Mouse (Mus musculus) Patski (cell line): ENCODE measurements around the gene Sox15. TPM values are rescaled to one million over a fixed set of nuclear protein-coding genes. Genes with fewer than 3 reads are reported as not detected.

Experiments
- ATAC-seq: fragments of 100-300 bp; one replicate; pipeline ENCODE4 v1.8.0; 2021
- CTCF ChIA-PET: fragments of 350-600 bp; sonication (Branson Sonifier 250); formaldehyde crosslinking; loops from one replicate; lab custom pipeline; 2022; ENCODE audit warnings: inconsistent platforms; lab: Charles Lee
- POLR2A ChIA-PET: fragments of 350-600 bp; sonication (Branson Sonifier 250); formaldehyde crosslinking; loops from one replicate; lab custom pipeline; 2022; ENCODE audit warnings: antibody characterized with exemption, inconsistent platforms; lab: Charles Lee
- DNase-seq: peaks from one replicate; pipeline ENCODE4 v3.0.0-alpha.2; 2011; ENCODE audit warnings: low read depth, low spot score
- H3K27me3 ChIP-seq: fragments of 371-371 bp; one replicate; pipeline ENCODE4 v1.5.1; 2021
- CTCF ChIP-seq: fragments of 100-300 bp; IDR thresholded peaks from one replicate; pipeline ENCODE4 v1.5.1; 2021
- in situ Hi-C: fragments of 300-500 bp; cut with MboI; formaldehyde crosslinking; loops from 3 replicates; pipeline ENCODE4 v1.11.1; 2018; ENCODE audit warnings: low pct_unique_long_range_greater_than_20kb, mixed read lengths
- polyA plus RNA-seq: library from polyadenylated mRNA; unstranded; gene quantifications from one replicate; pipeline ENCODE4 v1.2.3, GENCODE M21; 2021

Sox15 gene
- polyA plus RNA-seq, 1 experiment from 2014 or later, result 0.15 TPM

GRCm38 (mm10) chr11:69662213-69662966 is 7.3 kb downstream of the Sox15 start, which contains the start of gene Mpdu1:
Gene Mpdu1 (minus strand): TSS chr11:69662642.
- no peak for TF ChIP-seq CTCF
- in situ Hi-C loops, result no loop called here
- ATAC-seq (peak; percentile 85), DNase-seq (peak; percentile 83)
- no peaks in the 10 kb centered on the region for H3K27me3 ChIP-seq
- ChIA-PET CTCF (no interaction called here), POLR2A (interaction anchor here (0.6 to 1.4 kb wide), 3 partner anchors 10 to 115 kb away, joined by 4 to 5 read pairs (median 4); partner anchors contain the start of gene Eif4a1)

- in situ Hi-C loops, result no loop called here
- ChIA-PET CTCF (no interaction called here), POLR2A (interaction anchor here (0.6 to 1.4 kb wide), 3 partner anchors 9 to 116 kb away, joined by 4 to 5 read pairs (median 4); partner anchors contain the start of gene Eif4a1)
- TF ChIP-seq CTCF, result no peak
- DNase-seq, result no peak
- no peaks in the 10 kb centered on the region for H3K27me3 ChIP-seq
- no peak for ATAC-seq
These were observed 8.0 kb downstream of the Sox15 start for GRCm38 (mm10) chr11:69662967-69663671.

GRCm38 (mm10) chr11:69663795-69664194 is 8.7 kb downstream of the Sox15 start:
- DNase-seq (no peak), ATAC-seq (no peak)
- in situ Hi-C loops, result no loop called here
- CTCF ChIA-PET, result no interaction called here
- H3K27me3 ChIP-seq, result no peaks in the 10 kb centered on the region
- POLR2A ChIA-PET, result no interaction called here
- no peak for TF ChIP-seq CTCF

- ChIA-PET CTCF (no interaction called here), POLR2A (no interaction called here)
- ATAC-seq (no peak), DNase-seq (no peak)
- in situ Hi-C loops, result no loop called here
- no peaks in the 10 kb centered on the region for H3K27me3 ChIP-seq
- TF ChIP-seq CTCF, result no peak
These were observed 9.7 kb downstream of the Sox15 start for GRCm38 (mm10) chr11:69664841-69665240.

- no peak for TF ChIP-seq CTCF
- ChIA-PET CTCF (no interaction called here), POLR2A (interaction anchor here (0.6 kb wide), 2 partner anchors 29 to 265 kb away, joined by 3 to 5 read pairs; no protein-coding TSS in a partner anchor)
- in situ Hi-C loops, result no loop called here
- ATAC-seq, result no peak
- no peak for DNase-seq
- no peaks in the 10 kb centered on the region for H3K27me3 ChIP-seq
These were observed 10.4 kb downstream of the Sox15 start for GRCm38 (mm10) chr11:69665457-69665960.

GRCm38 (mm10) chr11:69665961-69666664 is 11.0 kb downstream of the Sox15 start, which contains the start of gene Cd68:
Gene Cd68 (minus strand): TSS chr11:69666153.
- DNase-seq (no peak), ATAC-seq (peak; percentile 10)
- TF ChIP-seq CTCF, result no peak
- ChIA-PET POLR2A (interaction anchor here (0.6 kb wide), 2 partner anchors 30 to 264 kb away, joined by 3 to 5 read pairs; no protein-coding TSS in a partner anchor), CTCF (no interaction called here)
- H3K27me3 ChIP-seq, result no peaks in the 10 kb centered on the region
- in situ Hi-C loops, result no loop called here

GRCm38 (mm10) chr11:69666665-69667005 is 11.5 kb downstream of the Sox15 start:
- ChIA-PET POLR2A (no interaction called here), CTCF (no interaction called here)
- no peaks in the 10 kb centered on the region for H3K27me3 ChIP-seq
- ATAC-seq (no peak), DNase-seq (no peak)
- no peak for TF ChIP-seq CTCF
- in situ Hi-C loops, result no loop called here

GRCm38 (mm10) chr11:69670786-69671725 is 15.9 kb downstream of the Sox15 start:
- TF ChIP-seq CTCF, result no peak
- ATAC-seq (peak; percentile 40), DNase-seq (no peak)
- ChIA-PET POLR2A (interaction anchor here (1.2 to 2.0 kb wide), 2 partner anchors 9 to 26 kb away, joined by 3 to 5 read pairs; partner anchors contain the start of gene Mpdu1), CTCF (no interaction called here)
- in situ Hi-C loops, result loop anchor here (5.0 kb wide), 1 partner anchor 259 kb away; the partner anchor contains the start of gene Kdm6b
- no peaks in the 10 kb centered on the region for H3K27me3 ChIP-seq

GRCm38 (mm10) chr11:69671726-69672124 is 16.6 kb downstream of the Sox15 start:
- ATAC-seq (no peak), DNase-seq (no peak)
- H3K27me3 ChIP-seq, result no peaks in the 10 kb centered on the region
- CTCF ChIA-PET, result no interaction called here
- in situ Hi-C loops, result loop anchor here (5.0 kb wide), 1 partner anchor 259 kb away; the partner anchor contains the start of gene Kdm6b
- POLR2A ChIA-PET, result interaction anchor here (2.0 kb wide), 1 partner anchor 9 kb away, joined by 5 read pairs; the partner anchor contains the start of gene Mpdu1
- no peak for TF ChIP-seq CTCF
